Mouse (Mus musculus): ENCODE measurements around the gene Tenm4. TPM values are rescaled to one million over a fixed set of nuclear protein-coding genes. Genes with fewer than 3 reads are reported as not detected.
A peak's percentile ranks its signal among the peaks of the same experiment; 100 is the strongest.

Gene Tenm4
- polyA plus RNA-seq, 1 experiment from 2014 or later = 49.7 TPM

- no peak overlapping the region for H3K4me2 ChIP-seq
- H3K4me3 ChIP-seq (replicated peaks) = no peak overlapping the region
- no peak overlapping the region for H3K9ac ChIP-seq (replicated peaks)
- H3K9me3 ChIP-seq (replicated peaks) = no peaks in the 10 kb centered on the region
- H3K4me1 ChIP-seq = no peaks in the 10 kb centered on the region
- H3K27ac ChIP-seq (replicated peaks) = no peak overlapping the region
- WGBS = 82% methylated on average over 16 of the region's 16 CpGs
- H3K27me3 ChIP-seq (replicated peaks) = no peaks in the 10 kb centered on the region
- no peak for ATAC-seq (ENCODE audit: low FRiP score)
- no peaks in the 10 kb centered on the region; the same call in 1 of the 2 replicates for H3K36me3 ChIP-seq
Observed at GRCm38 (mm10) chr7:96703958-96704357, 532.9 kb downstream of the Tenm4 start.

- Histone ChIP-seq H3K27me3 (replicated peaks) (no peaks in the 10 kb centered on the region), H3K4me1 (no peaks in the 10 kb centered on the region; the same call in 1 of the 2 replicates), H3K9me3 (replicated peaks) (no peaks in the 10 kb centered on the region), H3K9ac (replicated peaks) (no peak overlapping the region), H3K36me3 (no peaks in the 10 kb centered on the region; the same call in 1 of the 2 replicates), H3K27ac (replicated peaks) (no peak overlapping the region), H3K4me2 (no peak overlapping the region), H3K4me3 (replicated peaks) (no peak overlapping the region)
- no peak for ATAC-seq (ENCODE audit: low FRiP score)
- WGBS = 84% methylated on average over 8 of the region's 8 CpGs
Observed at GRCm38 (mm10) chr7:96705307-96706129, 534.5 kb downstream of the Tenm4 start.

- H3K27ac ChIP-seq (replicated peaks) = no peak overlapping the region
- no peak for ATAC-seq (ENCODE audit: low FRiP score)
- H3K9me3 ChIP-seq (replicated peaks) = no peaks in the 10 kb centered on the region
- no peaks in the 10 kb centered on the region for H3K27me3 ChIP-seq (replicated peaks)
- no peaks in the 10 kb centered on the region; the same call in 1 of the 2 replicates for H3K36me3 ChIP-seq
- H3K4me2 ChIP-seq = no peak overlapping the region
- H3K4me3 ChIP-seq (replicated peaks) = no peak overlapping the region
- no peaks in the 10 kb centered on the region; the same call in none of the 2 replicates for H3K4me1 ChIP-seq
- H3K9ac ChIP-seq (replicated peaks) = no peak overlapping the region
- 95% methylated on average over 7 of the region's 7 CpGs for WGBS
Observed at GRCm38 (mm10) chr7:96706531-96706930, 535.5 kb downstream of the Tenm4 start.

GRCm38 (mm10) chr7:96707112-96707511, 536.1 kb downstream of the Tenm4 start:
- H3K4me2 ChIP-seq = no peak overlapping the region
- H3K9ac ChIP-seq (replicated peaks) = no peak overlapping the region
- no peaks in the 10 kb centered on the region; the same call in none of the 2 replicates for H3K4me1 ChIP-seq
- 94% methylated on average over 2 of the region's 2 CpGs for WGBS
- H3K27ac ChIP-seq (replicated peaks) = no peak overlapping the region
- H3K27me3 ChIP-seq (replicated peaks) = no peaks in the 10 kb centered on the region
- H3K9me3 ChIP-seq (replicated peaks) = no peaks in the 10 kb centered on the region
- H3K4me3 ChIP-seq (replicated peaks) = no peak overlapping the region
- ATAC-seq (ENCODE audit: low FRiP score) = no peak
- no peaks in the 10 kb centered on the region; the same call in 1 of the 2 replicates for H3K36me3 ChIP-seq

GRCm38 (mm10) chr7:96708071-96708470, 537.0 kb downstream of the Tenm4 start:
- Histone ChIP-seq H3K36me3 (no peaks in the 10 kb centered on the region; the same call in 1 of the 2 replicates), H3K27me3 (replicated peaks) (no peaks in the 10 kb centered on the region), H3K9me3 (replicated peaks) (no peaks in the 10 kb centered on the region), H3K27ac (replicated peaks) (no peak overlapping the region), H3K9ac (replicated peaks) (no peak overlapping the region), H3K4me2 (no peak overlapping the region), H3K4me1 (no peaks in the 10 kb centered on the region; the same call in none of the 2 replicates), H3K4me3 (replicated peaks) (no peak overlapping the region)
- no peak for ATAC-seq (ENCODE audit: low FRiP score)
- WGBS = 77% methylated on average over 5 of the region's 5 CpGs

GRCm38 (mm10) chr7:96708561-96708960, 537.5 kb downstream of the Tenm4 start:
- H3K9ac ChIP-seq (replicated peaks) = no peak overlapping the region
- no peak overlapping the region for H3K4me3 ChIP-seq (replicated peaks)
- 74% methylated on average over 5 of the region's 5 CpGs for WGBS
- H3K4me2 ChIP-seq = no peak overlapping the region
- H3K27me3 ChIP-seq (replicated peaks) = no peaks in the 10 kb centered on the region
- H3K27ac ChIP-seq (replicated peaks) = no peak overlapping the region
- H3K4me1 ChIP-seq = no peaks in the 10 kb centered on the region; the same call in none of the 2 replicates
- no peaks in the 10 kb centered on the region for H3K9me3 ChIP-seq (replicated peaks)
- H3K36me3 ChIP-seq = no peaks in the 10 kb centered on the region; the same call in 1 of the 2 replicates
- ATAC-seq (ENCODE audit: low FRiP score) = no peak

- H3K27ac ChIP-seq (replicated peaks) = no peak overlapping the region
- WGBS = 93% methylated on average over 8 of the region's 8 CpGs
Observed at GRCm38 (mm10) chr7:96708968-96709367, 537.9 kb downstream of the Tenm4 start.

GRCm38 (mm10) chr7:96709891-96710290, 538.8 kb downstream of the Tenm4 start:
- H3K36me3 ChIP-seq = no peaks in the 10 kb centered on the region
- no peaks in the 10 kb centered on the region; the same call in none of the 2 replicates for H3K4me1 ChIP-seq
- 86% methylated on average over 4 of the region's 4 CpGs for WGBS
- no peak overlapping the region for H3K27ac ChIP-seq (replicated peaks)
- H3K4me2 ChIP-seq = no peak overlapping the region
- ATAC-seq (ENCODE audit: low FRiP score) = no peak
- H3K27me3 ChIP-seq (replicated peaks) = no peaks in the 10 kb centered on the region
- no peak overlapping the region for H3K4me3 ChIP-seq (replicated peaks)
- H3K9ac ChIP-seq (replicated peaks) = no peak overlapping the region
- no peaks in the 10 kb centered on the region for H3K9me3 ChIP-seq (replicated peaks)

More at GRCm38 (mm10) chr7:96708968-96709367, 537.9 kb downstream of the Tenm4 start:
- Histone ChIP-seq H3K36me3 (no peaks in the 10 kb centered on the region; the same call in 1 of the 2 replicates), H3K9me3 (replicated peaks) (no peaks in the 10 kb centered on the region), H3K4me3 (replicated peaks) (no peak overlapping the region), H3K9ac (replicated peaks) (no peak overlapping the region), H3K27me3 (replicated peaks) (no peaks in the 10 kb centered on the region), H3K4me2 (no peak overlapping the region), H3K4me1 (no peaks in the 10 kb centered on the region; the same call in none of the 2 replicates)
- no peak for ATAC-seq (ENCODE audit: low FRiP score)

- H3K36me3 ChIP-seq = no peaks in the 10 kb centered on the region
- no peaks in the 10 kb centered on the region for H3K9me3 ChIP-seq (replicated peaks)
- no peak for ATAC-seq (ENCODE audit: low FRiP score)
- H3K4me3 ChIP-seq (replicated peaks) = no peak overlapping the region
- H3K27ac ChIP-seq (replicated peaks) = peak overlapping the region; percentile 47; the same call in 1 of the 2 replicates
- no peaks in the 10 kb centered on the region for H3K27me3 ChIP-seq (replicated peaks)
- no peak overlapping the region for H3K4me2 ChIP-seq
- 47% methylated on average over 1 of the region's 1 CpGs for WGBS
- no peaks in the 10 kb centered on the region; the same call in none of the 2 replicates for H3K4me1 ChIP-seq
- no peak overlapping the region for H3K9ac ChIP-seq (replicated peaks)
Observed at GRCm38 (mm10) chr7:96710658-96711071, 539.6 kb downstream of the Tenm4 start.

- no peaks in the 10 kb centered on the region for H3K9me3 ChIP-seq (replicated peaks)
- no peaks in the 10 kb centered on the region for H3K36me3 ChIP-seq
- H3K9ac ChIP-seq (replicated peaks) = no peak overlapping the region
- H3K27me3 ChIP-seq (replicated peaks) = no peaks in the 10 kb centered on the region
- no peak for ATAC-seq (ENCODE audit: low FRiP score)
- no peak overlapping the region for H3K4me2 ChIP-seq
- no peak overlapping the region for H3K27ac ChIP-seq (replicated peaks)
- peaks cover under 1% of the 10 kb centered on the region for H3K4me1 ChIP-seq
- no peak overlapping the region for H3K4me3 ChIP-seq (replicated peaks)
Observed at GRCm38 (mm10) chr7:96712876-96713275, 541.8 kb downstream of the Tenm4 start.

GRCm38 (mm10) chr7:96716911-96717310, 545.9 kb downstream of the Tenm4 start:
- no peaks in the 10 kb centered on the region for H3K9me3 ChIP-seq (replicated peaks)
- H3K27me3 ChIP-seq (replicated peaks) = no peaks in the 10 kb centered on the region
- H3K4me3 ChIP-seq (replicated peaks) = no peak overlapping the region
- H3K36me3 ChIP-seq = no peaks in the 10 kb centered on the region
- no peak overlapping the region for H3K9ac ChIP-seq (replicated peaks)
- peaks cover 32% of the 10 kb centered on the region for H3K4me1 ChIP-seq
- no peak overlapping the region for H3K27ac ChIP-seq (replicated peaks)
- ATAC-seq (ENCODE audit: low FRiP score) = no peak
- no peak overlapping the region for H3K4me2 ChIP-seq
- 88% methylated on average over 4 of the region's 4 CpGs for WGBS

All from neural tube, embryonic 15.5 days (tissue).